Mouse (Mus musculus): ENCODE measurements around the gene Map3k4. TPM values are rescaled to one million over a fixed set of nuclear protein-coding genes. Genes with fewer than 3 reads are reported as not detected.
"Not testable (repeated sequence)": the region's sequence is repeated elsewhere in the genome, so short reads cannot be mapped to it uniquely, and the experiment has no call there.

Gene Map3k4
- total RNA-seq, 2 experiments from 2014 or later = 17.1 to 20.1 TPM

- ATAC-seq (replicated peaks; ENCODE audit: poor library complexity) = peak; percentile 71
Observed at GRCm38 (mm10) chr17:12226551-12226950, 92.0 kb downstream of the Map3k4 start.

- ATAC-seq (replicated peaks; ENCODE audit: poor library complexity) = no peak
Observed at GRCm38 (mm10) chr17:12225227-12225626, 93.4 kb downstream of the Map3k4 start.

GRCm38 (mm10) chr17:12224551-12224950 is 94.0 kb downstream of the Map3k4 start:
- ATAC-seq (replicated peaks; ENCODE audit: poor library complexity) = not testable (repeated sequence)

- no peak for ATAC-seq (replicated peaks; ENCODE audit: poor library complexity)
Observed at GRCm38 (mm10) chr17:12224145-12224544, 94.5 kb downstream of the Map3k4 start.

- ATAC-seq (replicated peaks; ENCODE audit: poor library complexity) = no peak
Observed at GRCm38 (mm10) chr17:12223682-12224081, 94.9 kb downstream of the Map3k4 start.

GRCm38 (mm10) chr17:12221926-12222325 is 96.7 kb downstream of the Map3k4 start:
- ATAC-seq (replicated peaks; ENCODE audit: poor library complexity) = no peak

GRCm38 (mm10) chr17:12216224-12216623 is 102.4 kb downstream of the Map3k4 start:
- peak; percentile 65 for ATAC-seq (replicated peaks; ENCODE audit: poor library complexity)

GRCm38 (mm10) chr17:12213430-12213829 is 105.2 kb downstream of the Map3k4 start:
- no peak for ATAC-seq (replicated peaks; ENCODE audit: poor library complexity)

GRCm38 (mm10) chr17:12212341-12212740 is 106.3 kb downstream of the Map3k4 start:
- no peak for ATAC-seq (replicated peaks; ENCODE audit: poor library complexity)

GRCm38 (mm10) chr17:12211890-12212289 is 106.7 kb downstream of the Map3k4 start:
- ATAC-seq (replicated peaks; ENCODE audit: poor library complexity) = no peak

GRCm38 (mm10) chr17:12210544-12211132 is 108.0 kb downstream of the Map3k4 start:
- ATAC-seq (replicated peaks; ENCODE audit: poor library complexity) = peak; percentile 90

- no peak for ATAC-seq (replicated peaks; ENCODE audit: poor library complexity)
Observed at GRCm38 (mm10) chr17:12209481-12209880, 109.1 kb downstream of the Map3k4 start.

GRCm38 (mm10) chr17:12207022-12207548 is 111.5 kb downstream of the Map3k4 start:
- ATAC-seq (replicated peaks; ENCODE audit: poor library complexity) = no peak

GRCm38 (mm10) chr17:12206248-12206647 is 112.3 kb downstream of the Map3k4 start:
- no peak for ATAC-seq (replicated peaks; ENCODE audit: poor library complexity)

GRCm38 (mm10) chr17:12205694-12206075 is 112.9 kb downstream of the Map3k4 start:
- ATAC-seq (replicated peaks; ENCODE audit: poor library complexity) = peak; percentile 51

- ATAC-seq (replicated peaks; ENCODE audit: poor library complexity) = peak; percentile 61
Observed at GRCm38 (mm10) chr17:12205015-12205693, 113.4 kb downstream of the Map3k4 start.

- ATAC-seq (replicated peaks; ENCODE audit: poor library complexity) = no peak
Observed at GRCm38 (mm10) chr17:12204689-12205014, 113.9 kb downstream of the Map3k4 start.

GRCm38 (mm10) chr17:12204246-12204645 is 114.3 kb downstream of the Map3k4 start:
- ATAC-seq (replicated peaks; ENCODE audit: poor library complexity) = no peak

GRCm38 (mm10) chr17:12203414-12203897 is 115.1 kb downstream of the Map3k4 start:
- no peak for ATAC-seq (replicated peaks; ENCODE audit: poor library complexity)

- ATAC-seq (replicated peaks; ENCODE audit: poor library complexity) = no peak
Observed at GRCm38 (mm10) chr17:12201086-12201485, 117.5 kb downstream of the Map3k4 start.

GRCm38 (mm10) chr17:12199933-12200332 is 118.7 kb downstream of the Map3k4 start:
- no peak for ATAC-seq (replicated peaks; ENCODE audit: poor library complexity)

GRCm38 (mm10) chr17:12195604-12196003 is 123.0 kb downstream of the Map3k4 start:
- no peak for ATAC-seq (replicated peaks; ENCODE audit: poor library complexity)
